Mouse (Mus musculus): Measurements from ENCODE around the gene March8.

March8 gene

DNA sequence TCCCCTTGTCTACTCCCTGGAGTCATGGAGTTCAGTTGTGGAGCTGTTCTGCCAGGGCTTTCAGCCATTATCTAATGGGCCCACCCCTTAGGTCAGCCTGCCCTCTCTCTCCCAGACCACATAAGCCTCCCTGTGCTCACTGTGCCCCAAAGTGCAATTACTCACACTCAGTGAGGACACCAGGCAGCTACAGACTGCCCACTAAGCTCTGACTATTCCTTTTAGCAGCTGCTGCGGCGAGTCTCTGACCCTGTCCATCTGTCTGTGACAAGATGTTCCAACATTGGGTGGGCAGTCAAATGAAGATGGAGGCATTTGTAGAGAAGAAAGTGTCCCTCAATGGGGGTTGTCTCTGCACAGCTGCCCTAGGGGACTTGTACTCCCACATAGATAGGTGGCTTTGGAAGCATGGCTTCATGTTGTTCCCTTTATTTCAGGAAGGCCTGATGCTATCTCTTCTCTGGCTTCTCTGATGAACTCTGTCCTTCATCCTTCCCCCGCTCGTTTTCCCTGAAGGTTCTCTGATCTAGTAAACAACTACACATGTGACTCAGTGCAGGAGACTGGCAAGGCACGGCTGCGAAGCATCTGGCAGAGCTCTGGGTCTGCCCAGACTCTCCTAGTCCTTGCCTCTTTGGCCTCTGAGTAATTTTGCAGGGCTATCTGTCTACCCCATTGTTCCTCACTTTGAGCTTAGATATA is 70.3 kb downstream of the March8 start:
- in situ Hi-C loops (cut with MboI), result no loop called here

- in situ Hi-C loops (cut with MboI), result no loop called here
Measured at GRCm38 (mm10) chr6:116410436-116410835, 72.6 kb downstream of the March8 start.

GRCm38 (mm10) chr6:116411716-116412115 is 73.9 kb downstream of the March8 start:
- in situ Hi-C loops (cut with MboI), result no loop called here

DNA sequence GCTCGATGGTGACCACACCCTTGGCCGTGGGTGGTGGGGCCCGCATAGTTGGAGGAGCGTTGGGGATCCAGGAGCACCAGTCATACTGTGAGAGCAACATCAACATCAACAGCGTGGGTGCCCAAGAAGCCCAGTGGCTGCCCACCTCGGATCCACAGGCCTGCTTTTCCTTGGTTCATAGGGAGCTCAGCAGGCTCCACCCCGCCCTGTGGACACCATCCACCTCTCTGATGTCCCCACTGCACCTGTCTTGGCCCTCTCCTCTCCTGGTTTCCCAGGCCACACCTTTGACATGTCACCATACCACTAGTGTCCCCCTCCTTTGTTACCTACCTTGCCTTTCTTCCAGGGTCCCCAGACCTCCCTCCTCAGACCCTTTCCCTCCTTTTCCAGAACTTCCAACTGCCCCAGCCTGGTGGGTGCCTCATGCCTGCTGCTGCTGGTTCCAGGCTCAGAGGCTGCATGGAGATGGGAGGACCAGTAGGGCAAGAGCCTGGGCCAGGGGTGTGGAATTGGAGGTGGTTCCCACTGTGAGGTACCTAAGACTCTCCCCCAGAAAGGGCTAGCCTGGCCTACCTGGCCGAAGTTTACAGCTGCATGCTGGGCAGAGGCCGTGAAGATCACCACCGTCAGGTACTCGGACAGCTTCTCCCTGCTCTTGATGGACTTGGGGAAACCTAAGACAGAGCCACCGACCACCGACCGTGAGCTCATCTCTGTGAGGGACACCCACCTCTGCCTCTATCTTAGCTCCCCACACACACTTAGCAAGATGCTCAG is 74.9 kb downstream of the March8 start:
- in situ Hi-C loops (cut with MboI), result no loop called here

DNA sequence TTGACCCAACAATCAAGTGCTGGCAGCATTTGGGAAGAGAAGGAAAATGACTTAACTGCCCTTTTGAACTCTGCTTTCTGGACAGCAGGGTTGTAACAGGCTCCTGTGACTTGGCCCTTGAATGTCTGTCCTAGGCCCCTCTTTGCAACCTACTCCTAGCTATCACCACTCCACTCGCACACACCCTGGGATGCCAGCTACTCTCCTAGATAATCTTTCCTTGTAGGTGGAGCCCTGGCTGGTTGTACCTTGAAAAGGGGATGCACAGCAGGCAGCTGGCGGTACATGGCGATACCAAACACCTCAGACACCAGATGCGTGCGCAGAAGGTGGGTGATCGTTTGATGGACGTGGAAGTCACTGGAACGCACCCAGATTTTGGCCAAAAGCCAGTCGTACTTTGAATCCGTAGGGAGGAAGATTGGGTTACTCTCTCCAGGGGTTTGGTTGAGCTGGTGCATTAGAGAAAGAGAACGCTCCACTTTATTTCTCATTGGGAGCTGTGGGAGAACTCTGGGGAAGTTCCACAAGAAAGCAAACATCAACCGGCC is 77.4 kb downstream of the March8 start:
- in situ Hi-C loops (cut with MboI), result no loop called here

DNA sequence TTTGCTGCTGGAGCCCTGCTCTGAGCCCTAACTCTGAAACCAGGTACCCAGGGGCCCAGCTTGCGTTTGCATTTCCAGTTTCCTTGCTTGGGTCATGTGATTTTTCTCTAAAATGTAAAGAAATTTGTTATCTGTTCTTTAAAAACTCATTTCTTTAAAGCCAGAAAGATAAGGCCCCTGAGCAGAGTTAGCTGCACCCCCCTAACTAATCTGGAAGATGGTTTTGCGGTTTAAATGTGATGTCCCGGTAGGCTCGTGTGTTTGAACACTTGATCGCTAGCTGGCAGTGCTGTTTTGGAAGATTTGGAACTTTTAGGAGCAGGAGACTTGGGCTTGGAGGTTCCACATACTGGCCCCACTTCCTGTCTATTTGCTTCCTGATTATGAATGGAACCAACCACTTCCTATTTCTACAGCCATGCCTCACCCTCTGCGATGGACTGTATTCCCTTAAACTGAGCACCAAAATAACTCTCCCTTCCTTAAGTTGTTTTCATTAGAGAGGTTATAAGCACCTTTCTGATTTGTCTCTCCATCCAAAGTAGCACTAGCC is 78.3 kb downstream of the March8 start:
- in situ Hi-C loops (cut with MboI), result no loop called here

- in situ Hi-C loops (cut with MboI), result no loop called here
Measured at GRCm38 (mm10) chr6:116417518-116418315, 79.9 kb downstream of the March8 start.

- in situ Hi-C loops (cut with MboI), result no loop called here
Measured at GRCm38 (mm10) chr6:116418487-116418886, 80.7 kb downstream of the March8 start.

GRCm38 (mm10) chr6:116419699-116420098 is 81.9 kb downstream of the March8 start:
- in situ Hi-C loops (cut with MboI), result no loop called here

DNA sequence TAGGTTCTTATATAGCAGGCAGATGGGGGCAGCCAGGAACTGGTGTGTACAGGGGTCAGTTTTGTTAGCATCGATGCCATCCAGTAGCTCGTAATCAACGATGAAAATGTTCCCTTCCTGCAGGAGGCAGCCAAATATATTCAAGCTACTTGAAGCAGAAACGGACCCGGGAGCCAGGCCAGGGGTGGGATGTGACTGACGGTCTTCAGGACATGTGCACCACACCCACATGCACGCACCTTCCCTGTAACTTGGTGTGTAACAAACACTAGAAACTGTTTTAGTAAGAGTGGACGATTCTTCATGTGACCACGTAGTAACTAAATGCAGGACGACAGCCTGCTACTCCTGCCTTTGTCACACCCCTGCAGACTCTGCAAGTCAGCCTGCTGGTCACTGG is 82.4 kb downstream of the March8 start:
- in situ Hi-C loops (cut with MboI), result no loop called here

GRCm38 (mm10) chr6:116422991-116423390 is 85.2 kb downstream of the March8 start:
- in situ Hi-C loops (cut with MboI), result no loop called here

DNA sequence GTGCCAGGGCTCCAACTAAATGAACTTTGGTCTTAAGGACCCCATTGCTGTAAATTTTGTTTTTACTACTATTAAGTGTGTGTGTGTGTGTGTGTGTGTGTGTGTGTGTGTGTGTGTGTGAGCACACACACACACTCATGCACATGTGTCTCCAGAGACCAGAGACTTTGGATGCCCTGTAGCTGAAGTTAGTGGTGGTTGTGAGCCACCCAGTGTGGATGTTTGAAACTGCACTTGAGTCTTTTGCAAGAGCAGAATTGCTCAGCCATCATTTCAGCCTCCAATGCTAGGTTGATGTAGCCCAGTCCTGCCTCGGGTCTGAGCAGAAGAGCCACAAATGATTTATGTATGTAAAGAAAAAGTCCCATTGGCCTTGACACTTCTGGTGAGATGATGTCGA is 85.8 kb downstream of the March8 start:
- in situ Hi-C loops (cut with MboI), result no loop called here

- in situ Hi-C loops (cut with MboI), result no loop called here
Measured at GRCm38 (mm10) chr6:116427552-116427951, 89.7 kb downstream of the March8 start.

- in situ Hi-C loops (cut with MboI), result no loop called here
Measured at GRCm38 (mm10) chr6:116428282-116428681, 90.5 kb downstream of the March8 start.

DNA sequence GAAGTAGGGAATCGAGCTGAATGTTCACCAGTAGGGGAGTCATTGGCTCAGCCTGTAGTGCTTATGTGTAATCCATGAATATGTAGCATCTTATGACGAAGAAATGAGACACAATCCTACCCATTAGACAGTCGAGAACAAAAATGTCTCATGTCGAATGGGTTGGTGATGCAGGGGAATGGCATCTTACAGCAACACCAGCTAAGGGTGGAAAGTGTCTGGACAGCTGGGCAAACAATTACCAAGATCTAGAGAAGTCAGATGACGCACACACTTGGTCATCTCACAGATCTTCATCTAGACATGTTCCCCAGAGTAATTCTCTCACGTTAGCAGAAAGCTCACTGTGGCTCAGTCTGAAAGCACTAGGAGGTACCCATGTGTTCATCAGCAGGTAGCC is 101.0 kb downstream of the March8 start:
- in situ Hi-C loops (cut with MboI), result no loop called here

DNA sequence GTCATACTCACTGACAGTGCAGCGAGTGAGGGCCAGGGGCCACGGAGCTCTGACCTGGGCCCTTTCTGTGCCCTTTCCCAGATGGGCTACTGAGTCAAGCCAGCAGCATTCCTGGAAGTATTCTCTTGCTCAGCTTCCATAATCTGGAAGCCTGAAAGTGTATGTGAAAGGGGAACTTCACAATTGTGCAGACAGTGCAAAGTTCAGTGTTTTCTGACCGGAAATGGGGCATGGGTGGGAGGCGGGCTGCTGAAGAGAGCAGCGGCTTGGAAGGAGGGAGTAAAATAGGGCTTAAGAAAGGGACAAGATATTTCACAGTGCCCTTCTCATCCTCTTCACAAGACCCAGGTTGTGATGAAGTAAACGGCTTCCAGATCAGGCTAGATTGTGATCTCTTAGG is 101.7 kb downstream of the March8 start:
- in situ Hi-C loops (cut with MboI), result no loop called here

DNA sequence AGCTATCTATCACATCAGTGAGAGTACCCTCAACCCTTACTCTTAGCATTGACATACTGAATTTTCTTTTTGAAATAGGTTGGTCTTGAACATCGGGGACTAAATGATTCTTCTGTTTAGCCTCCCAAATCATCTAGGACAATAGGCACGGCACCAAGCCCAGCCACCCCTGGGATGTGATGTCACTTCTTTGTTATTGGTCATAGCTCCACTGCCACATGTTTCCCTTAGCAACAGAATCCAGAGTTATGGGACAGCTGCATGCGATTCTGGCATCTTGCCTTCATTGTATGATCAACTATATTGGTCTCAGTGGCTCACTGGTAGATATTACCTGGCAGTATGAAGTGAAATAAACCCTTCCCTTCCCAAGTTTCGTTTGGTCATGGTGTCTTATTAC is 102.6 kb downstream of the March8 start:
- in situ Hi-C loops (cut with MboI), result no loop called here

DNA sequence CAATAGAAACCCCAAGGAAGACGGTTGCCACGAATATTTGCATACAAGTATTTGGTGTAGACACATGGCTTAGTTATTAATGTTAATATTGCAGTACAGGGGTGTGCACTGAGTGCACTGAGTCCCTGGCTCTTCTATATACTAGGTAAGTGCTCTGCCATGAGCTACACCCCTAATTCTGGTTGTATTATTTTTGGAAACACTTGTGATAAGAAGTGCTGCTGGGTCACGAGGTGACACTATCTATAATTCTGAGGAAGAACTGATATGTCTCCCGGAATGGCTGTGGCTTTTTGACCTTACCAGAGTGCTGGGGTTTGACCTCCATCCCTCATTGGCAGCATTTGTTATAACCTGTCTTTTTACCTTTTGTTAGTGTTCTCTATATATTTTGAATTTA is 103.0 kb downstream of the March8 start:
- in situ Hi-C loops (cut with MboI), result no loop called here

DNA sequence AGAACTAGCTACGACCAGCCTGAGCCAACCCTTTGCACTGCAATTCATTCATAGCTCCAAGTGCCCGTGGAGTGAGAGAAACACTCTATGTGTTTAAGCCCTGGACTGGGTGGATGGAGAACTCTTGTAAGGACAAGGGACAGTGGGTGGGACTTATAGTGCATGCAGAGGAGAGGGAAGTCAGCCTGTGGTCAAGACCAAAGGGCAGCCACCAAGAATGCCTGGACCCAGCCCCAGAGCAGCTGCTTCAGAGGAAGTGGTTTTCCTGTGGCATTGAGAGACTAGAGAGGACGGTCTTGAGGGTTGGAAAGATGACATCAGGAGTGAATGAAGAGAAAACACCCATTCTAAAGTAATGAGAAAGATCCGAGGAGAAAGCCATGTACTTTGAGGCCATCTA is 118.0 kb downstream of the March8 start:
- in situ Hi-C loops (cut with MboI), result no loop called here

GRCm38 (mm10) chr6:116456482-116456881 is 118.7 kb downstream of the March8 start:
- in situ Hi-C loops (cut with MboI), result no loop called here

DNA sequence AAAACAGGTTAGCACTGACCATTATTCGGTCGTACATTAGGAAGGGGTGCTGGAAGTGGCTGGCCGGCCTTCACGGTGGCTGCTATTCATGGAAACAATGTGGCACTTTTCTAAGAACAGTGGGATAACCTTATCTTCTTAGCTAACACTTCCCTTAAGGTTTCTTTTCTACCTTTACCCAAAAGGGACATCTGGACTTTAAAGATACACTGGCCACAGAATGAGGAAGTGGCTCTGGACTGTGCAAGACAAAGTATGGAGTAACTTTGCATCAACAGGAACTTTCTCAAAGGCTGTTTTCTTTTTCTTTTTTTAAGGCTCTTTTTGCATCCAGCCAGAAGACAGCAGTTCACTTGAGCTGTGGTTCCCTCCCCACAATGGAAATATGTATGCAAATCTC is 120.9 kb downstream of the March8 start:
- in situ Hi-C loops (cut with MboI), result no loop called here

All from mature B cell (primary cell).